Comparison of ENCODE assay signal across 8 mouse cellular contexts in genomic region chr4:155831831-155832230, GRCm38 (mm10). TPM values are rescaled to one million over a fixed set of nuclear protein-coding genes. Genes with fewer than 3 reads are reported as not detected.
DNase-seq lines count a peak whose midpoint lies in the region; ATAC-seq and TF ChIP-seq lines count a peak whose summit lies in the region.

No protein-coding gene starts in this region.

- DNase-seq in kidney, adult 2 months, result peak; percentile 55
- no peak for DNase-seq in kidney, adult 18-20 months
- DNase-seq in embryonic facial prominence, embryonic 10.5 days (ENCODE audit: low spot score), result no peak
- DNase-seq in yolk sac, embryonic 10.5 days (ENCODE audit: low spot score), result no peak
- DNase-seq in adrenal gland, adult 2 months, result no peak
- DNase-seq in left cerebral cortex, adult 11 months (ENCODE audit: low spot score), result no peak

- peak overlapping the region; percentile 97 for H3K4me3 ChIP-seq in kidney, adult 2 months (ENCODE audit: insufficient read depth, low read depth, low read length)
- peak overlapping the region; percentile 93 for H3K4me3 ChIP-seq in embryonic facial prominence, embryonic 10.5 days
- peak overlapping the region; percentile 81 for H3K4me3 ChIP-seq in macrophage (ENCODE audit: inconsistent target)

- H3K27me3 ChIP-seq in kidney, adult 2 months (replicated peaks; ENCODE audit: control insufficient read depth, insufficient read depth, low read length), result no peaks in the 10 kb centered on the region
- H3K27me3 ChIP-seq in embryonic facial prominence, embryonic 10.5 days (replicated peaks; ENCODE audit: low read depth, poor library complexity, severe bottlenecking), result no peaks in the 10 kb centered on the region

- H3K9me3 ChIP-seq in embryonic facial prominence, embryonic 10.5 days, result no peaks in the 10 kb centered on the region

- TF ChIP-seq CTCF in kidney, adult 2 months (conservative IDR thresholded peaks at IDR 0.05; ENCODE audit: insufficient read depth, insufficient read length, low read depth, low read length), result no peak

- H3K36me3 ChIP-seq in kidney, adult 2 months (ENCODE audit: control insufficient read depth, insufficient read depth, low read length), result no peaks in the 10 kb centered on the region
- H3K36me3 ChIP-seq in embryonic facial prominence, embryonic 10.5 days (replicated peaks), result peaks cover 52% of the 10 kb centered on the region
- peaks cover 9% of the 10 kb centered on the region; the same call in 1 of the 2 replicates for H3K36me3 ChIP-seq in macrophage (ENCODE audit: inconsistent target)

- H3K79me2 ChIP-seq in macrophage (ENCODE audit: inconsistent target), result peaks cover 19% of the 10 kb centered on the region

- peak overlapping the region; percentile 91 for H3K27ac ChIP-seq in kidney, adult 2 months (ENCODE audit: insufficient read depth, low read depth, low read length)
- H3K27ac ChIP-seq in embryonic facial prominence, embryonic 10.5 days (replicated peaks), result peak overlapping the region; percentile 86
- H3K27ac ChIP-seq in macrophage, result peak overlapping the region; percentile 81

- peaks cover 13% of the 10 kb centered on the region; the same call in 1 of the 2 replicates for H3K4me1 ChIP-seq in kidney, adult 2 months (ENCODE audit: control insufficient read depth, insufficient read depth, low read length)
- peaks cover 24% of the 10 kb centered on the region for H3K4me1 ChIP-seq in embryonic facial prominence, embryonic 10.5 days

- ATAC-seq in inflammation-experienced regulatory T-cells, adult 6 months, result peak; percentile 17

- under 1% methylated on average over 25 of the region's 25 CpGs for WGBS in kidney, adult 2 months
- 1% methylated on average over 25 of the region's 25 CpGs for WGBS in embryonic facial prominence, embryonic 10.5 days
- WGBS in macrophage (ENCODE audit: missing documents), result 1% methylated on average over 25 of the region's 25 CpGs

- TF ChIP-seq POLR2A in kidney, adult 2 months (IDR thresholded peaks at IDR 0.05; ENCODE audit: low read depth, low read length), result no peak

RNA-seq across cellular contexts. Expression of gene Aurkaip1, which starts 0.8 kb away (rescaled TPM):
- 164 and 195 TPM in 2 replicates for polyA plus RNA-seq in kidney, adult 2 months (2012; rRNA removed)
- polyA plus RNA-seq in embryonic facial prominence, embryonic 10.5 days (2016; fragmentation: Nextera tagmentation; extraction: Ambion mirVana), result 170 and 178 TPM in 2 replicates
- 100 to 1,000 TPM; 206 to 219 (median 211) TPM for polyA plus RNA-seq in inflammation-experienced regulatory T-cells, adult 6 months (2017; shearing (Covaris generic))
- 10 to 100 TPM in 19 of 26 experiments, 1 to 10 TPM in 7; 2.1 to 29.2 (median 13.1) TPM for total RNA-seq in macrophage (2018; cell fraction: chromatin; rRNA removed)
- 10 to 100 TPM; 59.0 to 90.2 (median 74.0) TPM for total RNA-seq in macrophage (2018; cell fraction: cytosol; rRNA removed)
- 10 to 100 TPM in 25 of 26 experiments, 1 to 10 TPM in 1; 9.5 to 37.7 (median 21.3) TPM for total RNA-seq in macrophage (2018; cell fraction: nucleus; rRNA removed)
- polyA plus RNA-seq in macrophage (2018), result 66.8 to 92.5 TPM (median 68.1 TPM) in 3 replicates
- total RNA-seq in adrenal gland, adult 2 months (2021), result 100 to 1,000 TPM; 155 to 164 TPM
- polyA plus RNA-seq in adrenal gland, adult 2 months (2012; rRNA removed), result 276 and 293 TPM in 2 replicates

RNA-seq across cellular contexts. Expression of gene Mxra8, which starts 7.6 kb away (rescaled TPM):
- polyA plus RNA-seq in kidney, adult 2 months (2012; rRNA removed), result 98.0 and 115 TPM in 2 replicates
- polyA plus RNA-seq in embryonic facial prominence, embryonic 10.5 days (2016; fragmentation: Nextera tagmentation; extraction: Ambion mirVana), result 43.6 and 43.9 TPM in 2 replicates
- 10 to 100 TPM in 2 of 3 experiments, under 1 TPM in 1; 0.69 to 18.3 (median 16.4) TPM for polyA plus RNA-seq in inflammation-experienced regulatory T-cells, adult 6 months (2017; shearing (Covaris generic))
- total RNA-seq in macrophage (2018; cell fraction: chromatin; rRNA removed), result 10 to 100 TPM in 3 of 26 experiments, 1 to 10 TPM in 12, under 1 TPM in 1, not detected in 10; 0.86 to 24.8 (median 2.9) TPM
- total RNA-seq in macrophage (2018; cell fraction: cytosol; rRNA removed), result under 1 TPM in 20 of 26 experiments, not detected in 6; 0.04 to 0.84 (median 0.25) TPM
- 1 to 10 TPM in 11 of 26 experiments, under 1 TPM in 4, not detected in 11; 0.23 to 4.1 (median 1.5) TPM for total RNA-seq in macrophage (2018; cell fraction: nucleus; rRNA removed)
- 0.19 to 1.1 TPM (median 0.32 TPM) in 3 replicates for polyA plus RNA-seq in macrophage (2018)
- total RNA-seq in adrenal gland, adult 2 months (2021), result 10 to 100 TPM; 36.9 to 55.5 TPM
- polyA plus RNA-seq in adrenal gland, adult 2 months (2012; rRNA removed), result 164 and 185 TPM in 2 replicates

RNA-seq across cellular contexts. Expression of gene Dvl1, which starts 15.4 kb away (rescaled TPM):
- 123 and 174 TPM in 2 replicates for polyA plus RNA-seq in kidney, adult 2 months (2012; rRNA removed)
- polyA plus RNA-seq in embryonic facial prominence, embryonic 10.5 days (2016; fragmentation: Nextera tagmentation; extraction: Ambion mirVana), result 4.3 and 5.0 TPM in 2 replicates
- polyA plus RNA-seq in inflammation-experienced regulatory T-cells, adult 6 months (2017; shearing (Covaris generic)), result 1 to 10 TPM; 2.0 to 3.8 (median 3.5) TPM
- 100 to 1,000 TPM in 3 of 26 experiments, 10 to 100 TPM in 23; 41.8 to 114 (median 62.1) TPM for total RNA-seq in macrophage (2018; cell fraction: chromatin; rRNA removed)
- 10 to 100 TPM in 1 of 26 experiments, 1 to 10 TPM in 25; 5.1 to 10.0 (median 7.4) TPM for total RNA-seq in macrophage (2018; cell fraction: cytosol; rRNA removed)
- total RNA-seq in macrophage (2018; cell fraction: nucleus; rRNA removed), result 10 to 100 TPM; 15.3 to 77.7 (median 37.6) TPM
- polyA plus RNA-seq in macrophage (2018), result 6.2 to 13.8 TPM (median 12.2 TPM) in 3 replicates
- 10 to 100 TPM; 58.1 to 66.7 TPM for total RNA-seq in adrenal gland, adult 2 months (2021)
- polyA plus RNA-seq in adrenal gland, adult 2 months (2012; rRNA removed), result 187 and 202 TPM in 2 replicates

RNA-seq across cellular contexts. Expression of gene Ccnl2, which starts 19.5 kb away (rescaled TPM):
- 54.1 and 56.8 TPM in 2 replicates for polyA plus RNA-seq in kidney, adult 2 months (2012; rRNA removed)
- polyA plus RNA-seq in embryonic facial prominence, embryonic 10.5 days (2016; fragmentation: Nextera tagmentation; extraction: Ambion mirVana), result 179 and 187 TPM in 2 replicates
- polyA plus RNA-seq in inflammation-experienced regulatory T-cells, adult 6 months (2017; shearing (Covaris generic)), result 100 to 1,000 TPM in 2 of 3 experiments, 10 to 100 TPM in 1; 83.8 to 128 (median 117) TPM
- 100 to 1,000 TPM; 298 to 556 (median 428) TPM for total RNA-seq in macrophage (2018; cell fraction: chromatin; rRNA removed)
- total RNA-seq in macrophage (2018; cell fraction: cytosol; rRNA removed), result 10 to 100 TPM; 16.3 to 37.2 (median 23.8) TPM
- 100 to 1,000 TPM; 165 to 620 (median 260) TPM for total RNA-seq in macrophage (2018; cell fraction: nucleus; rRNA removed)
- polyA plus RNA-seq in macrophage (2018), result 21.9 to 54.1 TPM (median 31.3 TPM) in 3 replicates
- total RNA-seq in adrenal gland, adult 2 months (2021), result 100 to 1,000 TPM in 1 of 2 experiments, 10 to 100 TPM in 1; 70.2 to 118 TPM
- 56.0 and 58.2 TPM in 2 replicates for polyA plus RNA-seq in adrenal gland, adult 2 months (2012; rRNA removed)

RNA-seq across cellular contexts. Expression of gene Mrpl20, which starts 29.2 kb away (rescaled TPM):
- 83.1 and 91.1 TPM in 2 replicates for polyA plus RNA-seq in kidney, adult 2 months (2012; rRNA removed)
- 254 and 259 TPM in 2 replicates for polyA plus RNA-seq in embryonic facial prominence, embryonic 10.5 days (2016; fragmentation: Nextera tagmentation; extraction: Ambion mirVana)
- polyA plus RNA-seq in inflammation-experienced regulatory T-cells, adult 6 months (2017; shearing (Covaris generic)), result 100 to 1,000 TPM; 105 to 200 (median 117) TPM
- 10 to 100 TPM in 18 of 26 experiments, 1 to 10 TPM in 8; 5.8 to 33.0 (median 14.3) TPM for total RNA-seq in macrophage (2018; cell fraction: chromatin; rRNA removed)
- total RNA-seq in macrophage (2018; cell fraction: cytosol; rRNA removed), result 10 to 100 TPM; 53.8 to 83.6 (median 68.2) TPM
- 10 to 100 TPM in 25 of 26 experiments, 1 to 10 TPM in 1; 9.4 to 33.6 (median 23.0) TPM for total RNA-seq in macrophage (2018; cell fraction: nucleus; rRNA removed)
- 60.1 to 101 TPM (median 65.9 TPM) in 3 replicates for polyA plus RNA-seq in macrophage (2018)
- 100 to 1,000 TPM; 122 to 141 TPM for total RNA-seq in adrenal gland, adult 2 months (2021)
- 42.1 and 65.2 TPM in 2 replicates for polyA plus RNA-seq in adrenal gland, adult 2 months (2012; rRNA removed)
